Mouse (Mus musculus) CH12F3 (cell line): ENCODE data around the gene Ccna2.

Experiments used
- in situ Hi-C: fragments of 300-500 bp; cut with MboI; formaldehyde crosslinking; loops from 2 replicates; pipeline ENCODE4 v1.14.3; 2020; ENCODE audit warnings: low sequenced_read_pairs

Ccna2 gene

DNA sequence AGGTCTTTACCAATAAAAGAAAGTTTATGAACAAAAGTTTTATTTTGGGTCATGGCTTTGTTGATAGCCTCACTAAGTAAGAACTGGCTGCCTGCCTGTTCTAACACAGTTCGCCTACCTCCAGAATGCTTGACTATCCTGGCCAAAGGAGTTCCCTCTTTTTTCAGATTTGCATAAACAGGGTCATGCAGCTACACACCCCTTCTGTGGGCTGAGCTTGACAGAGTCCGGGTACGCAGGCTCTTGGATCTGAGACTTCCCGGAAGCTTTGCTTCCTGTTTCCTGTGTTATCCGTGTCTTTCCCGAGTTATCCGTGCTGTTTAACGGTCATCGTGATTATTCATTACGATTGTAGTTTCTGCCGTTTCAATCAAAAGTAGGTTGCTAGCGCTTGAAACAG is 35.9 kb downstream of the Ccna2 start:
- in situ Hi-C loops: no loop called here

DNA sequence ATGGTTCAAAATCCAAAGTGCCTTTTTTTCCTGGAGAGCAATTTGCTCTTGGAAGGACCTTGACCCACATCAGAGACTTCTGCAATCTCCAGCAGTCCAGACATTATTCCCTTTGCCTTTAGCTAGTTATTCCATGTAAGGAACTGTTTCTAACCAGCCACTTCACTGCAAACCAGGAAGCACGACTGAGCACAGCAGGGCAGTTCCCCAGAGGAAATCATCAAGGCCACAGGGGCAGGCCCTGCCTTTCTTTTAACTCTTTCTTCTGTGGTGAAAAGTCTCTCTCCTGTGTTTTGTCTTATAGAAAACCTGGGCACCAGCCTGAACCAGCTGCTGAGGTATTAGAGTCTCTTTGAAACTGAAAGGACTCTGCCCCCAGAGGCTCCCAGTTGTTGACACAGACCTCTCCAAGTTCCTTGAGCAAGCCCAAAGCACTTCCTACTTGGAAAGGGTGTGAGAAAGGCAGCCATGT is 38.7 kb downstream of the Ccna2 start:
- in situ Hi-C loops: no loop called here

DNA sequence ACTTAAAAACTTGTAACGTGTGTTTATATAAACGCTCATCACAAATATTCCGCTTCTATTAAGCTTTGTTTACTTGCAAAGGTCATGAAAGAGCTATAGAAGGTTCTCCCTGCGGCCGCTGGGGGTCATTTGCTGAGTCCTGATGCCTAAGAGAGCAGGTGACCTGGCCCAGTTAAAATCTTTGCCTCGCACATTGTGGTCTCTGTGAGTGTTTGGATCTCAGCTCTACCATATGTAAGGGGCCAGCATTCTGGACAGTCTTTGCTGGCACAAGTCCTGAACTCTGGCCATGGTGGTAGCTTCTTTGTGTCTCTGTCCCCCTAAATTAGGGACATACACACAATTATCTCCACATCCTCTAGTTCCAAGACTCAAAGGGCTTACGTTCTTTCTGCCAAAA is 39.2 kb downstream of the Ccna2 start:
- in situ Hi-C loops: no loop called here

- in situ Hi-C loops: no loop called here
Observed at GRCm38 (mm10) chr3:36531979-36532542, 39.9 kb downstream of the Ccna2 start.

- in situ Hi-C loops: no loop called here
Observed at GRCm38 (mm10) chr3:36531242-36531641, 40.7 kb downstream of the Ccna2 start.

GRCm38 (mm10) chr3:36530781-36531180 is 41.2 kb downstream of the Ccna2 start:
- in situ Hi-C loops: no loop called here

DNA sequence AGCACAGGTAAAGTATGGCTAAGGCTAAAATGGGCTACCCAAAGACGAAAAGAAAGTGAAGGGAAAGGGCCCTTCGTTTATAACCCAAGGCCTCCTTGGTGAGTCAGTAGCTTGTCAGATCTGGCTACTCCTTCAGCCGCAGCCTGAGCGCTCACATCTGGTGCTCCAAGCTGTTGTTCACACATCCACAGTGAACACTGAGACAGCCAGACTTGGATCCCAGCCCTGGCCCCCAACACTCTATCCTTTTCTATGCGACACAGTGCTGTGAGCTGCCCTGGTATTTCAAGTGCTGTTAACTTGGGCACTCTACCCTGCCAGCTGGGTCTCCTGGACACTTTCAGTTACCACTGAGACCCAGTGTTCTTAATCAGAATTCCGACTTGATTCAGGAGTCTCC is 41.6 kb downstream of the Ccna2 start:
- in situ Hi-C loops: no loop called here

- in situ Hi-C loops: no loop called here
Observed at GRCm38 (mm10) chr3:36524466-36524865, 47.5 kb downstream of the Ccna2 start.

DNA sequence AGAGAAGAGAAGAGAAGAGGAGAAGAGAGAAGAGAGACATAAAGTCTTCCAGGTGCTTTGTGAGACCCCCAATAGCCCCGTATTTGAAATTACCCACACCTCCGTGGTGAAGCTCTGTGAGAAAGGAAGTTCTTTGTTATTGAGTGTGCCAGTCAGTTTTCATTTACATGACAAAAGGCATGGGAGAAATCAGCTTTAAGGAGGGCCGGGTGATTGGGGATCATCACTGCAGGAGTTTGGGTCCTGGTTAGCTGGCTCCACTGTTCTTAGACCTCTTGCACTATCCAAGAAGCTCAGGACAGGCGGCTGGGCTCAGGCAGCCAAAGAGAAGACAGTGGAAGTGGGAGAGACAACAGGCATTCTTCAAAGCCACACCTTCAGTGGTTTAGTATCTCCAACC is 49.8 kb downstream of the Ccna2 start:
- in situ Hi-C loops: no loop called here

GRCm38 (mm10) chr3:36521073-36522060 is 50.6 kb downstream of the Ccna2 start, which contains the start of gene Gm11549:
Gm11549 (minus strand) TSS chr3:36521813.
- in situ Hi-C loops: no loop called here

GRCm38 (mm10) chr3:36516196-36516595 is 55.8 kb downstream of the Ccna2 start:
- in situ Hi-C loops: no loop called here
